Mouse (Mus musculus) ES-E14 (cell line): ENCODE measurements around the gene Mfsd2a.

ENCODE experiments used
- HCFC1 ChIP-seq: IDR thresholded peaks from 2 replicates; pipeline ENCODE4 v1.6.1; 2012; ENCODE audit warnings: low read length, inconsistent platforms, borderline replicate concordance; ENCODE audit not compliant: insufficient read depth
- MAFK ChIP-seq: IDR thresholded peaks from 2 replicates; pipeline ENCODE4 v1.6.1; 2014; ENCODE audit warnings: mild to moderate bottlenecking, low read depth, low read length, inconsistent platforms; ENCODE audit not compliant: insufficient read depth
- ZC3H11A ChIP-seq: IDR thresholded peaks from 2 replicates; pipeline ENCODE4 v1.6.1; 2012; ENCODE audit warnings: low read depth, mild to moderate bottlenecking, inconsistent platforms, low read length, borderline replicate concordance
- ZNF384 ChIP-seq: IDR thresholded peaks from 2 replicates; pipeline ENCODE4 v1.6.1; 2012; ENCODE audit warnings: low read depth, low read length, inconsistent platforms

GRCm38 (mm10) chr4:122982537-122982936, 21.5 kb upstream of the Mfsd2a start:
- TF ChIP-seq MAFK (peak; percentile 96), ZC3H11A (no peak), ZNF384 (no peak), HCFC1 (no peak)
